Mouse (Mus musculus) embryonic facial prominence, embryonic 12.5 days (tissue): ENCODE results near the gene Mip. TPM values are rescaled to one million over a fixed set of nuclear protein-coding genes. Genes with fewer than 3 reads are reported as not detected.
"Not testable (repeated sequence)": the region's sequence is repeated elsewhere in the genome, so short reads cannot be mapped to it uniquely, and the experiment has no call there.

Experiments used
- ATAC-seq: fragments of 200-750 bp; cut with Nextera tagmentation; 2 replicates; pipeline ENCODE4 v1.8.0; 2017; ENCODE audit not compliant: insufficient number of reproducible peaks, insufficient read depth, low FRiP score, low TSS enrichment
- H3K27ac ChIP-seq: fragments of 300-500 bp; sonication (generic); 2 replicates; pipeline ENCODE4 v1.5.1; 2016; ENCODE audit warnings: mild to moderate bottlenecking
- H3K27me3 ChIP-seq: fragments of 300-500 bp; sonication (generic); 2 replicates; pipeline ENCODE4 v1.6.1; 2016; ENCODE audit warnings: mild to moderate bottlenecking, moderate library complexity
- H3K36me3 ChIP-seq: fragments of 300-500 bp; sonication (generic); 2 replicates; pipeline ENCODE4 v1.6.1; 2016; ENCODE audit warnings: mild to moderate bottlenecking
- H3K4me1 ChIP-seq: fragments of 300-500 bp; sonication (generic); 2 replicates; pipeline ENCODE4 v1.6.1; 2016
- H3K4me2 ChIP-seq: fragments of 300-500 bp; sonication (generic); replicated peaks from 2 replicates; pipeline ENCODE4 v1.6.1; 2016; ENCODE audit warnings: mild to moderate bottlenecking, moderate library complexity
- H3K4me3 ChIP-seq: fragments of 300-500 bp; sonication (generic); 2 replicates; pipeline ENCODE4 v1.5.1; 2016; ENCODE audit warnings: mild to moderate bottlenecking
- H3K9ac ChIP-seq: fragments of 300-500 bp; sonication (generic); 2 replicates; pipeline ENCODE4 v1.6.1; 2016; ENCODE audit warnings: mild to moderate bottlenecking, moderate library complexity
- H3K9me3 ChIP-seq: fragments of 300-500 bp; sonication (generic); 2 replicates; pipeline ENCODE4 v1.6.1; 2016; ENCODE audit warnings: mild to moderate bottlenecking, moderate library complexity
- WGBS: fragments of 180-500 bp; shearing (Covaris S2); methylation state at CpG from one replicate; pipeline ENCODE4 v1.1.7; 2016; 5-methylcytosine and 5-hydroxymethylcytosine counted together
- polyA plus RNA-seq: library from polyadenylated mRNA; unstranded; fragments of >200 nt; fragmentation: Nextera tagmentation; extraction: Ambion mirVana; gene quantifications from 2 replicates; pipeline ENCODE4 v1.2.1, GENCODE M21; 2016

Gene Mip
- polyA plus RNA-seq, 1 experiment from 2014 or later: 1.1 TPM

DNA sequence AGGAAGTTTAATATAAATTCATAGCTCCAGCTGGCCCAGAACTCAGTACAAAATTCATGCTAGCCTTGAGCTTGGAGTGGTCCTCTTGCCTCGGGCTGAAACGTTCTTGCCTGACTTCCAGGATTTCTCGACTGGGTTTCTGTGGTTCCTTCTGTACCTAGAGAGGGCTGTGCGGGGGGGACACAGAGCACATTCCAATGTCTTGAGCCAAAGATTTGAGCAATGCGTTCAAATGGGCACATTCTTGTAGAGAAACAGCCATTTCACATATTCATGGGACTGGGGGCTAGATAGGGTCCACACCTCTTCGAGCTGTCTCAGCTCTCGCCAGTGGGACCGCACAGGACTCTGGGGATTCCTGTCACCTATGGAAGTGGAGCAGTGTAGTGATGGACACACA lies 30.3 kb downstream of the Mip start:
- Histone ChIP-seq H3K9me3 (no peaks in the 10 kb centered on the region), H3K27me3 (no peaks in the 10 kb centered on the region), H3K27ac (no peak overlapping the region), H3K4me3 (no peak overlapping the region), H3K36me3 (peaks cover 25% of the 10 kb centered on the region), H3K4me1 (no peaks in the 10 kb centered on the region), H3K4me2 (no peak overlapping the region), H3K9ac (no peak overlapping the region)
- ATAC-seq: no peak
- 90% methylated on average over 8 of the region's 8 CpGs for WGBS

DNA sequence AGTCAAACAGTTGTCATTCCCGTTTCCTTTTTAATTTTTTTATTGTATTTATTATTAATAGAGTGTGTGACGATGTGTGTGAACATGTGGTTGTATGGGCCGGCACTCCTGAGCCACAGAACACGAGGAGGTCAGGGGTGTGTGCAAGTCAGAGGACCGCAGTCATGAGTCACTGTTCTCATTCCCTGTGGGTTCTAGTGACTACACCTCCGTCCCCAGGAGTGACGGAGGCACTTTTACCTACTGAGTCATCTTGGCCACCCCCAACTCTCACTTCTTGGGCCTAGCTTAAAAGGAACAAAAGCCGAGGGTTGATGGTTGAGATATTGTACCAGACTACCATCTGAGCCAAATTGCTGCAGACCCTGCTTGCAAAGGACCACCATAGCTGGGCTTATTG lies 30.7 kb downstream of the Mip start:
- no peak for ATAC-seq

DNA sequence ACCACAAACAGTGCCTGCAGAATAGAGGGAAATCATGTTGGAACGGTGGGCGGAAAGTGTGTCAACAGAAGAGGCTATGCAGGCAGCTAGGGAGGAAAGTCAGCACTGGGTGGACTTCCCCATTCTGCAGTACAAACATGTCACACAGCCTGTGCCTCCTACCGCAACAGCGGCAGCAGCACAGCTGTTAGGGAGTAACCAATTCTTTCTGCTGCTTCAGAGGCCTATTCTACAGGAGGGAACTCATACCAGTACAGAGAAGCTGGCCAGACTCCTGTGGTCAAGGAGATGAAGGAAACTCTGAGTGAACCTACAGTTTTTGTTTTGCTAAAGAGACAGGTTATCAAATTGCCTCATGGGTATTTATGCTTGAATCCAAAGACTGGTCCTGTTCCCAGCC lies 33.3 kb downstream of the Mip start:
- Histone ChIP-seq H3K36me3 (no peaks in the 10 kb centered on the region), H3K9ac (no peak overlapping the region), H3K9me3 (no peaks in the 10 kb centered on the region), H3K27ac (no peak overlapping the region), H3K4me3 (no peak overlapping the region), H3K27me3 (no peaks in the 10 kb centered on the region), H3K4me2 (no peak overlapping the region), H3K4me1 (no peaks in the 10 kb centered on the region)
- 85% methylated on average over 4 of the region's 4 CpGs for WGBS
- no peak for ATAC-seq

More for the DNA sequence above, 30.7 kb downstream of the Mip start:
- Histone ChIP-seq H3K4me1 (no peaks in the 10 kb centered on the region), H3K4me2 (no peak overlapping the region), H3K4me3 (no peak overlapping the region), H3K9ac (no peak overlapping the region), H3K27me3 (no peaks in the 10 kb centered on the region), H3K27ac (no peak overlapping the region), H3K9me3 (no peaks in the 10 kb centered on the region), H3K36me3 (peaks cover 21% of the 10 kb centered on the region)
- 84% methylated on average over 8 of the region's 8 CpGs for WGBS

DNA sequence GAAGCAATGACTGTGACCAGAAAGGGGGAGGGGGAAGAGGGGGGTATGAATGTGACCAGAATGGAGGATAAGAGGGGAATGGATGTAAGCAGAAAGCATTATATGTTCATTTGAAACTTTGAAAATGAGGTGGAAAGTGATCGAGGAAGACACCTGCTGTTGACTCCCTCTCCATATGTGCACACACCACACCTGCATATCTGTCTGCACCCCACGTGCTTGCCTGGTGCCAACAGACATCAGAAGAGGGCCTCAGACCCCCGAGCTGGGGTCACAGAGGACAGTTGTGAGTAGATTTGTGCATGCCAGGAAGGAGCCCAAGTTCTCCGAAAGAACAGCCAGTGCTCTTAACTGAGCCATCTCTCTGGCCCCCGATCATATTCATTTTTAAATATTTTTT lies 34.3 kb downstream of the Mip start:
- no peak for ATAC-seq
- H3K36me3 ChIP-seq: no peaks in the 10 kb centered on the region

DNA sequence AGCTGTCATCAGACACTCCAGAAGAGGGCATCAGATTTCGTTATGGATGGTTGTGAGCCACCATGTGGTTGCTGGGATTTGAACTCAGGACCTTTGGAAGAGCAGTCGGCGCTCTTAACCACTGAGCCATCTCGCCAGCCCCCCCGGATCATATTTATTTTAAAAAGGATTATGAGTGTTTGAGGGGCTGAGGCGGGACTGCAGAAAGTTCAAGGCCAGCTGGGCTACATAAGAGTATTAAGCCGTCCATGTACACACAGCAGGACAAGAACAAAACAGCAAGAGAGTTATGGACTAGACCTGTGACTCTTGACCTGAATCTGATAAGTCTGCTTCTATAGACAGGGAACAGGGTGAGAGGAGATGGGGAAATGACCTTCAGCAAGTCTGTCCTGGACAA lies 34.7 kb downstream of the Mip start:
- H3K4me1 ChIP-seq, H3K4me3 ChIP-seq, ATAC-seq, H3K9ac ChIP-seq, H3K9me3 ChIP-seq, H3K27me3 ChIP-seq, H3K4me2 ChIP-seq, H3K36me3 ChIP-seq, H3K27ac ChIP-seq: not testable (repeated sequence)
- WGBS: 87% methylated on average over 7 of the region's 7 CpGs

More for the DNA sequence above, 34.3 kb downstream of the Mip start:
- WGBS: 81% methylated on average over 5 of the region's 5 CpGs
- H3K27me3 ChIP-seq: no peaks in the 10 kb centered on the region
- H3K9ac ChIP-seq: no peak overlapping the region
- no peak overlapping the region for H3K4me2 ChIP-seq
- no peaks in the 10 kb centered on the region for H3K9me3 ChIP-seq
- no peaks in the 10 kb centered on the region for H3K4me1 ChIP-seq
- no peak overlapping the region for H3K4me3 ChIP-seq
- no peak overlapping the region for H3K27ac ChIP-seq

DNA sequence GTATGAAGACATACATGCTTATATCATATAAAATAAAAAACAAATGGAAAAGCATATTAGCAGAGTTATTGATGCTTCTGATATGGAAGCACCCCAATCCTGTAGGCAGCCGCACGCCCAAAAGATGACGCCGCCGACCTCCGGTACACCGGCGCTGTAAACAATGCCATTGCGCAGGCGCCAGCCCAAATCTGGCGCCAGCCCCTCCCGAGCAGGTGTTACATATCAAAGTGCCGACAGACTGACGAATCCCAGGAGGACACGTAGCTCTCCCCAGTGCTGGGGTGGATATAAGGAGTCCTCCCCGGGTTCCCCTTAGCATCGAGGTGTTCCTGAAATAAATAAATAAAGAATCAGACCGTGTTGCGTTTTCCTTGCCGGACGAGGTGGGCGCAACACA lies 36.7 kb downstream of the Mip start:
- ATAC-seq: no peak
- Histone ChIP-seq H3K36me3 (no peaks in the 10 kb centered on the region), H3K9me3 (no peaks in the 10 kb centered on the region), H3K9ac (no peak overlapping the region), H3K27me3 (no peaks in the 10 kb centered on the region), H3K27ac (no peak overlapping the region), H3K4me2 (no peak overlapping the region), H3K4me1 (no peaks in the 10 kb centered on the region), H3K4me3 (no peak overlapping the region)
- WGBS: 73% methylated on average over 22 of the region's 22 CpGs

DNA sequence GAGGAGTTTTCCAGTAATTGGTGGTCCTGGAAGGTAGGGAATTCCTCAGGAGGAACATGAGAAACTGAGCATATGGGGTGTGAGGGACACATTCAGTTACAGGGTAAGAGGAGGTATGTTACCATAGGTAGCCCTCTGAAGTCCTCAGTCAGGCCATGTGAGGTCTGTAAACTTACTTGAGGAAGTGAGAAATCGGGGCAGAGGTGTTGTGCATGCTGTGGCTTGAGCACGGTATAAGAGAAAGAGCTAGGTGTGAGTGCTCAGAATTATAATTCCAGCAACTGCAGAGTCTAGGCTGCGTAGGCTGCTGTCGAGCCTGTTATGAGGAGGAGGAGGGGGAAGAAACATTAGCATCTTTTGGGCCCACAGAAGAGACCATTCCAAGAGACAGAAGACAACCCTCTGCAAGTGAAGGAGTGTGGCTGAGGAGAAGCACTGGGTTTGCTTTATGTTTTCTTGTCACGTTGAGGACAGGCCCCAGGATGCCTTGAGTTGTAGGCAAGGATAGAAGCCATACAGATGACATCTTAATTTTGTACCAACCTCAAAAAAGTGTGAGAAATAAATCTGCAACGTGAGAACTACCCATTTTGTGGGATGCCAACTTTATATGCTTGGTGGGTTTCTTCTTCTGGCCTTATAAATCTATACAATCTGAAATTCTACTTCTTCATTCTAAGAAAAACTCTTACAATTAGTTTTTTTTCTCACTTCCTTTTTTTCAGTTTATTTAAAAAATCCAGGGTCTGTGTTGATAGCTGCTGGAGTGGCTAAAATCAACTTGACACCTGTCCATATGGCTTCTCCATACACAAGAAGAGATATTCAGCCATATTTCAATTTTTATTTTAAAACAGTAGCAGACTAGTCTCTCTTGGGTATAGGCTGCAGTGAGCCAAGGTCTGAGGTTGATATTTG lies 38.0 kb downstream of the Mip start:
- Histone ChIP-seq H3K4me1 (no peaks in the 10 kb centered on the region), H3K9me3 (no peaks in the 10 kb centered on the region), H3K4me2 (no peak overlapping the region), H3K27me3 (no peaks in the 10 kb centered on the region), H3K9ac (no peak overlapping the region), H3K4me3 (no peak overlapping the region), H3K36me3 (no peaks in the 10 kb centered on the region), H3K27ac (no peak overlapping the region)
- no peak for ATAC-seq
- 81% methylated on average over 6 of the region's 6 CpGs for WGBS

DNA sequence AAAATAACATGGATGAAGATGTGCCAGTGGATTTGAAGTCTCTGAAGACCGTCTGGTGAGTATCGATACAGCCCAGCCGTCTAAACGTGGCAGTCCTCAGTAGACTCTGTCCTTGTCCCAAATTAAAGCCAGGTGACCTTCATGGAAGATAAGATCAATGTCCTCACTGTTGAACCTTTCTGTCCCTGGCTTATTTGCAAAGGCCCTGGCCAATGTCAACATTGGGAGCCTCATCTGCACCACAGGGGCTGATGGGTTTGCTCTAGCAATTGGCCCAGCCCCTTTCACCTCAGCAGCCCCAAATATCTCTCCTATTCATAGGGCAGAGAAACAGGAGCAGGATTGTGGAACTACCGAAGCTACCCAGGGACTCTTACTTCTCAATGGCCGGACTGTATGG lies 42.7 kb downstream of the Mip start, which contains the start of gene Apof:
Gene Apof (plus strand): TSS at position 301 of the 400 bp plus-strand sequence.
- Histone ChIP-seq H3K4me3 (no peak within 1 kb of the TSS), H3K9me3 (no peaks in the 10 kb centered on the region), H3K27ac (no peak within 1 kb of the TSS), H3K27me3 (no peaks in the 10 kb centered on the region), H3K36me3 (no peaks in the 10 kb centered on the region), H3K9ac (no peak within 1 kb of the TSS), H3K4me1 (0 out of 2 replicates have a peak, but pooled peaks cover 6% of the 10 kb centered on the region), H3K4me2 (no peak within 1 kb of the TSS)
- 49% methylated on average over 6 of the region's 6 CpGs for whole genome bisulfite sequencing
- ATAC-seq: no peak

DNA sequence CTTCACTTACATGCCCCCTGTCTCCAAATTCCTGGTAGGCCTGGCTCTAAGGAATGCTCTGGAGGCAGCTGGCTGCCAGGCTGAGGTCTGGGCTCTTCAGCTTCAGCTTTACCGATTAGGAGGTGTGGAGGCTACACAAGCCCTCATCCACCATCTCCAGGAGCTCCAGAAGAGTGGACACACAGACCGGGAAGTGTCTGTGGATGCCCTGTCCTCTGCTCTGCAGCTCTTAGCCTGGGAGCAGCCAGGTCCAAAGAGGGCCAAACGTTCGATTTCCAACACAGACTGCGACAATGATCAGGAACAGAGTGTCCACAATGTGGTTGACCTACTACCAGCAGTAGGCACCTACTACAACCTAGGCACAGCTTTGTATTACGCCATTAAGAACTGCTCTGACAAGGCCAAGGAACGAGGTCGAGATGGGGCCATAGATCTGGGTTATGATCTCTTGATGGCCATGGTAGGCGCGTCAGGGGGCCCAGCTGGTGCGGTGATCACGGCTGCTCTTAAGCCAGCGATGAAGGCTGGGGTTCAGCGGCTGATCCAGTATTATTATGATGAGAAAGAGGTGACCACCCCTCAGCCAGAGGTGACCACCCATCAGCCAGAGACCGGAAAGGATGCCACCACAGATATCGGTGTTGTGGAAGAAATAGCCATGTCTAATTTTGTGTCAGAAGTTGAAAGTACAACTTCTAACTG lies 43.7 kb downstream of the Mip start:
- Histone ChIP-seq H3K27ac (no peak overlapping the region), H3K4me1 (0 out of 2 replicates have a peak, but pooled peaks cover 6% of the 10 kb centered on the region), H3K4me2 (peak overlapping the region; percentile 66), H3K9me3 (no peaks in the 10 kb centered on the region), H3K4me3 (peak overlapping the region; percentile 77; the same call in 1 of the 2 replicates), H3K36me3 (no peaks in the 10 kb centered on the region), H3K9ac (no peak overlapping the region), H3K27me3 (no peaks in the 10 kb centered on the region)
- 90% methylated on average over 16 of the region's 16 CpGs for WGBS
- ATAC-seq: no peak

DNA sequence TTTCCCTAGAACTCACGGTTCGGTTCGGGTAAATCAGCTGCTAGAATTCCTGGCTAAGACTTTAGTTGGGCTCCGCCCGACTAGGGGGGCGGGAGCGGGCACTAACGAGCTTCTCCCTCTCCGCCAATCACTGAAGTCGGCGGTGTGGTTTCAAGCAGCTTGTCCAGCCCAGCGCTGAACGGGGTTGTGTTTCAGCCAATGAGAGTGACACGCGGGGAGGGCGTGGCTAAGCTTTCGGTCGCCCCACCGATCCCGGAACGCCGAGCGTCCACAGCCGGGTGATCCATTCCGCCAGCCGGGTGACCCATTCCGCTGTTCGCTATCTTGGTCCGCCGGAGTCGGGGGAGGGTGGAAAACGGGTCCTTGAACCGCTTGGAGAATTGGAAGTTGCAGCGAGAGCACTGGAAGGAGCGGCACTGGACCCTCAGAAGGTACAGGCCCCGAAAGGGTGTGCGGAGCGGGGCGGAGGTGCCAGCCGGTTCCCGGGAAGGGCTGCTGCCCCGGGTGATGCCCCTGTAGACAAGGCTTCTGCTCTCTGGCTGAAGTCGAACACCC lies 44.7 kb downstream of the Mip start, which contains the start of gene Stat2:
Gene Stat2 (plus strand): TSS at position 273 of the 555 bp plus-strand sequence.
- H3K4me2 ChIP-seq: peak within 1 kb of the TSS; percentile 66
- H3K27me3 ChIP-seq: no peaks in the 10 kb centered on the region
- peak within 1 kb of the TSS; percentile 65 for H3K9ac ChIP-seq
- H3K4me3 ChIP-seq: peak within 1 kb of the TSS; percentile 77
- H3K27ac ChIP-seq: no peak within 1 kb of the TSS
- under 1% methylated on average over 43 of the region's 43 CpGs for WGBS
- no peaks in the 10 kb centered on the region for H3K36me3 ChIP-seq
- ATAC-seq: peak; percentile 97
- H3K9me3 ChIP-seq: no peaks in the 10 kb centered on the region
- H3K4me1 ChIP-seq: 0 out of 2 replicates have a peak, but pooled peaks cover 6% of the 10 kb centered on the region

DNA sequence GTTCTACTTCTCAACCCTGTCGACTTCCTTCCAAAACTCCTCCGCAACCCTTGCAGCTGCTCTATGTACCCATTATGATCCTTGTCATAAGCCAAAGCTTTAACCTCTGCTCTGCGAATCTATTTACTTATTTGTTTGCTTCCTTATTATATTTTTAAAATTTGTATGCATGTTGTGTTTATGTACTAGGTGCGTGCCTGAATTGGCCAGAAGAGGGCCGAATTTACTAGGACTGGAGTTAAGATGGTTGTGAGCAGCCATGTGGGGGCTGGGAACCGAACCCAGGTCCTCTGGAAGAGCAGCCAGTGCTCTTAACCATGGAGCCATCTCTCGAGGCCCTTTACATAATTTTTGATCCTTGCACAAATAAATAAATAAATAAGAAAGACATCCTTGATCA lies 45.2 kb downstream of the Mip start:
- H3K27me3 ChIP-seq: no peaks in the 10 kb centered on the region
- H3K9me3 ChIP-seq: no peaks in the 10 kb centered on the region
- peak overlapping the region; percentile 65 for H3K9ac ChIP-seq
- H3K4me1 ChIP-seq: 0 out of 2 replicates have a peak, but pooled peaks cover 6% of the 10 kb centered on the region
- peak overlapping the region; percentile 66 for H3K4me2 ChIP-seq
- ATAC-seq: no peak
- WGBS: 38% methylated on average over 7 of the region's 7 CpGs
- no peaks in the 10 kb centered on the region for H3K36me3 ChIP-seq
- H3K27ac ChIP-seq: no peak overlapping the region
- peak overlapping the region; percentile 77 for H3K4me3 ChIP-seq
